Mouse (Mus musculus) neutrophil, adult 5-6 weeks (primary cell): ENCODE data around the gene Shcbp1. TPM values are rescaled to one million over a fixed set of nuclear protein-coding genes. Genes with fewer than 3 reads are reported as not detected.
"Not testable (repeated sequence)": the region's sequence is repeated elsewhere in the genome, so short reads cannot be mapped to it uniquely, and the experiment has no call there.

ENCODE experiments used
- ATAC-seq: fragments of 151-379, 151-347 bp; 2 replicates; pipeline ENCODE4 v1.8.0; 2017; ENCODE audit warnings: mild to moderate bottlenecking, moderate TSS enrichment; ENCODE audit not compliant: insufficient number of reproducible peaks, poor library complexity, low FRiP score, severe bottlenecking; ENCODE audit errors: extremely low read depth
- total RNA-seq: library from RNA; stranded (forward); fragments of 200-1000 nt; gene quantifications from 2 replicates; pipeline ENCODE4 v1.2.3, GENCODE M21; 2017

Shcbp1 gene
- 0.35 and 0.61 TPM in 2 replicates for total RNA-seq

- ATAC-seq: peak; percentile 99
Measured at GRCm38 (mm10) chr8:4779254-4780055, at the start of gene Shcbp1. Shcbp1 (minus strand) TSS chr8:4779567.

- no peak for ATAC-seq
Measured at GRCm38 (mm10) chr8:4808831-4809230, 29.5 kb upstream of the Shcbp1 start.

DNA sequence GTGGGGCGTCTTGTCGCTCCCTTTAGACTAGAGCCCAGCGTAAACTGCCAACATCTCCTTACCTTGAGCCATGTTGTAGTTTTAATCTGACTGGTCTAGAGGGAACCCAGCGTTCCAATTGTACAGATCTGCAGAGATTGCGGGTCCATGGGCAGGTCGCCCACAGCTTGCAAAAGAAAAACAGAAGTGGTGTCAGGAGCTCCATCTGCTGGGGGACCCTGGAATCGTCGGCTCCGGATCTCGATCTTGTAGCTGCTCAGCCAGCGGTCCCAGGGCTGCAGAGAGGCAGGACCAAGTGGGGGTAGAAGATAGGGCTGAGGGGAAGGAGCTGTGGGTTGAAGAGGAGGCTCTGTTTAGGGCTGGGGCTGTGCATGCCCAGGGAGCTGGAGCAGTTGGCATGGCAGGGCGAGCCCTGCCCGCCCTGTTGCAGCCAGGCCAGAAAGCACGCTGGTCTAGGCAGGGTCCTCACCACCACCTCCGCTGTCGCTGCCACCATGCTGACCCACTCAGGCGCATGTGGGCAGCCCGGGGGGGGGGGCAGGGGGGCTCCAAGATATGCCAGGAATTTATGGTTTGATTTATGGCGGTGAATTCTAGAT is 21.3 kb upstream of the Shcbp1 start:
- no peak for ATAC-seq

DNA sequence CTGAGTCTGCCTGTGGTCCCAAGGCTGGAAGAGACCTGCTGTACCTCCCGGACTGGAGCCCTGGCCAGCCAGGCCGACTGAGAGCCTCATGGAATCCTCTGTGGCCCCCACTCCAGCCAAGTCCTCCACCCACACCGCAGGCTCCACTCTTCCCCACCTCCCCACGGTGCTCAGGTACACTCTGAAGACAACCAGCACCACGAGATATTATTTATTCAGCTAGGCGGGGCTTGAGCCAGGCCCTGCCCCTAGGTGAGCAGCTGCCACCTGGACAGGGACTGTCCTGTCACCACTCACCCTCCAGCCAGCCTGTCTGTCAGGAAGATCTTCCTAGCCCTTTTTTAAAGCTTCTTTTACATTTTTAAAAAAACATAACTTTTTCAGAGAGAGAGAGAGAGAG is 1.1 kb downstream of the Shcbp1 start:
- no peak for ATAC-seq

GRCm38 (mm10) chr8:4764751-4765150 is 14.6 kb downstream of the Shcbp1 start:
- ATAC-seq: no peak

GRCm38 (mm10) chr8:4753048-4753447 is 26.3 kb downstream of the Shcbp1 start:
- no peak for ATAC-seq

- ATAC-seq: no peak
Measured at GRCm38 (mm10) chr8:4730942-4731341, 48.4 kb downstream of the Shcbp1 start.

DNA sequence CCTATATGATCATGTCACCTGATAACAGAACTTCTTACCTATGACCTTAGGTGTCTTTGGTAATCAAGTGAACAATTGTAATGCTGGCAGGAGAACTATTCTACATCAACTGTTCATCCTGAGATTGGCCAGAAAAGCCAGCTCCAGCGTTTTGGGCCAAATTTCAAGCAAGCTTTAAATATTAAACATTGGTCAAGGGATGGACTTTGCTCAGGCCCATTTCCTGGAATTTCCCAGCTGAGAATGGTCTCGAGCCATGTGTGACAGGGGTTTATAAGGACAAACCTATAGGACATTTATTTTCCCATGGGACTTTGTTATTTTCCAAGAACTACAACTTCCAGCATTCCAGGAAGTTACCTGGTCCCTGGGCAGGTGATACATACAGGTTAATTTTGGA is 63.8 kb downstream of the Shcbp1 start:
- ATAC-seq: no peak

DNA sequence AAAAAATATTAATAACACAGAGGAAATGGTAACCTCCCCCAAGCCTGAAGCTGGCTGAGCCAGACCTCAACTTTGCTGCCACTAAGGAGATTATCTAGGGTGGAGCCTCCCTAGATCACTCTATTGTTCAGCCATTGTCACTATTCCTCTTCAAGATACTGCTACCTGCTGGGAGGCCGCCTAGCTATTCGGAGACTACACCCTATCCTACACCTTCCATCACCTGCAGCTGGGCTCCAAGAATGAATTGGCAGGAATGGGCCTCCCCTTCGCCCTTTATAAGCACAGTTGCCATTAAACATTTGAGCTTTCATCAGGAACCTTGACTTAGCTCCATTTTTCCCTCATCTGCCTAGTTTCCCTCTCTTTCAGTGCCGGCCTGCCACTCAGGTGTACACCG is 71.0 kb downstream of the Shcbp1 start:
- not testable (repeated sequence) for ATAC-seq

DNA sequence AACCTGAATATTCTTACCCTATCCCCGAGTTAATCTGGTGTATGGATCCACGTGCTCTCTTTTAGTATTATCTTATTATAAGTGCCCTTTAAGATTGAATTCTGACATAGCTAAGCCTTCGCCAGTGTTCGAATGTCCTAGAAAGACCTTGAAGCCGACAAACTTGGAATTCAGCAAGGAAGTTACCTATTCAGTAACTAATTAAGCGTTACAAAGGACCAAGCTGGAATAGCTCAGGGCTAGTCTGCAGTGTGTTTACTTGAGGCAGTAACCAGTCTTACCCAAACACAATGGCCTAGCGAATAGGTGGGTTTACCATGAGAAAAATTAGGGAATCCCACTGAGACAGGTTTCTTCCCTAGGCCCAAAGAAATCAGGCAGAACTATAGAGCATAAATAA is 71.5 kb downstream of the Shcbp1 start:
- not testable (repeated sequence) for ATAC-seq

DNA sequence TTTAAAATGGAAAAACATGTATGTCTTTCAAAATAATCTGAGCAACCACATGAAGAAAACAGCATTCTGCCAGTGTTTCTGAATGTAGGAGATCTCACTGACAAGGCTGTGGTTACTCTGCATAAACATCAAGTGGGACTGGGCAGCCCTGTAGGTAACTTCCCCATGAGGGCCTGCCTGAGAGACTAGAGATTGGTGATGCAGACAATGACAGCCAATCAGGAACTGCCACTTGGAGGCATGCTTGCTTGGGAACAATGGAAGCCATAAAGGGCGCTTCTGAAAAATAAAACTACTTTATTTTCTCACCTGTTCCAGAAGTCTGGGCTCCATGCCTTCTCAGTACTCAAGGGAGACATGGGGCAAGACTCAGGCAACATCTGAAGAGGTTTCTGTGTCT is 87.7 kb downstream of the Shcbp1 start:
- no peak for ATAC-seq

Other genes with a start within 250 kb of the Shcbp1 start
- gene Zfp958, start 166.4 kb downstream of the Shcbp1 start, total RNA-seq: 16.3 and 16.8 TPM in 2 replicates